Mouse (Mus musculus) MEL (cell line): Measurements from ENCODE around the gene Lbx2. TPM values are rescaled to one million over a fixed set of nuclear protein-coding genes. Genes with fewer than 3 reads are reported as not detected.

ENCODE experiments used
- DNase-seq: peaks from one replicate; pipeline ENCODE4 v3.0.0; 2011; ENCODE audit warnings: low read depth, low spot score
- H3K27ac ChIP-seq: 2 replicates; pipeline ENCODE4 v1.5.1; 2012; ENCODE audit warnings: low read depth, mild to moderate bottlenecking, control low read depth, low read length, moderate library complexity; ENCODE audit not compliant: control insufficient read depth
- H3K27me3 ChIP-seq, 2 experiments: fragments of 150-350 bp in 1 of 2; sonication (generic) in 1 of 2; 2 replicates each; pipeline ENCODE4 v1.6.1; 2012; ENCODE audit warnings: low read length in 2 of 2, mild to moderate bottlenecking in 2 of 2, improper control_type of control experiment in 1 of 2, moderate library complexity in 1 of 2; ENCODE audit not compliant: insufficient read depth in 2 of 2, control insufficient read depth in 1 of 2
- H3K36me3 ChIP-seq, 2 experiments: 2 replicates each; pipeline ENCODE4 v1.6.1; 2012 to 2014; ENCODE audit warnings: low read length in 2 of 2, improper control_type of control experiment in 1 of 2, inconsistent platforms in 1 of 2, mild to moderate bottlenecking in 1 of 2; ENCODE audit not compliant: insufficient read depth in 2 of 2, control insufficient read depth in 1 of 2
- H3K4me1 ChIP-seq, 2 experiments: fragments of 150-350 bp in 1 of 2; sonication (generic) in 1 of 2; 2 replicates each; pipeline ENCODE4 v1.6.1; 2012; ENCODE audit warnings: low read length in 2 of 2, improper control_type of control experiment in 1 of 2, mild to moderate bottlenecking in 1 of 2; ENCODE audit not compliant: insufficient read depth in 2 of 2, control insufficient read depth in 1 of 2
- H3K4me3 ChIP-seq, 2 experiments: fragments of 150-350 bp in 1 of 2; sonication (generic) in 1 of 2; 2 replicates each; pipeline ENCODE4 v1.5.1; 2012; ENCODE audit warnings: low read depth in 2 of 2, low read length in 2 of 2, mild to moderate bottlenecking in 2 of 2, moderate library complexity in 2 of 2, control low read depth in 1 of 2, improper control_type of control experiment in 1 of 2; ENCODE audit not compliant: control insufficient read depth in 1 of 2, insufficient read depth in 1 of 2
- H3K79me2 ChIP-seq: 2 replicates; pipeline ENCODE4 v1.6.1; 2012; ENCODE audit warnings: mild to moderate bottlenecking, low read length, moderate library complexity; ENCODE audit not compliant: control insufficient read depth, poor library complexity, insufficient read depth
- H3K9ac ChIP-seq: 2 replicates; pipeline ENCODE4 v1.6.1; 2012; ENCODE audit warnings: low read depth, mild to moderate bottlenecking, control low read depth, low read length, moderate library complexity; ENCODE audit not compliant: control insufficient read depth, poor library complexity, severe bottlenecking
- H3K9me3 ChIP-seq: fragments of 150-350 bp; sonication (generic); replicated peaks from 2 replicates; pipeline ENCODE4 v1.6.1; 2012; ENCODE audit warnings: mild to moderate bottlenecking, low read length, improper control_type of control experiment, moderate library complexity; ENCODE audit not compliant: insufficient read depth
- BHLHE40 ChIP-seq: IDR thresholded peaks from 2 replicates; pipeline ENCODE4 v1.6.1; 2012; ENCODE audit warnings: low read depth, mild to moderate bottlenecking, inconsistent platforms, low read length, improper control_type of control experiment, borderline replicate concordance
- CHD1 ChIP-seq: IDR thresholded peaks from 2 replicates; pipeline ENCODE4 v1.6.1; 2012; ENCODE audit warnings: low read depth, mild to moderate bottlenecking, inconsistent platforms, low read length, improper control_type of control experiment
- E2F4 ChIP-seq: IDR thresholded peaks from 2 replicates; pipeline ENCODE4 v1.6.1; 2011; ENCODE audit warnings: low read depth, low read length, improper control_type of control experiment, borderline replicate concordance
- ELF1 ChIP-seq: IDR thresholded peaks from 2 replicates; pipeline ENCODE4 v1.6.1; 2014; ENCODE audit warnings: low read depth, mild to moderate bottlenecking, inconsistent platforms, low read length, improper control_type of control experiment, moderate library complexity
- HCFC1 ChIP-seq: IDR thresholded peaks from 2 replicates; pipeline ENCODE4 v1.6.1; 2012; ENCODE audit warnings: low read depth, mild to moderate bottlenecking, inconsistent platforms, low read length, improper control_type of control experiment, moderate library complexity
- JUND ChIP-seq: IDR thresholded peaks from 2 replicates; pipeline ENCODE4 v1.6.1; 2011; ENCODE audit warnings: low read depth, mild to moderate bottlenecking, improper control_type of control experiment, low read length
- MAFK ChIP-seq: IDR thresholded peaks from 2 replicates; pipeline ENCODE4 v1.6.1; 2011; ENCODE audit warnings: low read depth, mild to moderate bottlenecking, low read length, improper control_type of control experiment, borderline replicate concordance
- MAX ChIP-seq: IDR thresholded peaks from 2 replicates; pipeline ENCODE4 v1.6.1; 2011; ENCODE audit warnings: low read length, improper control_type of control experiment
- MAZ ChIP-seq: IDR thresholded peaks from 2 replicates; pipeline ENCODE4 v1.6.1; 2012; ENCODE audit warnings: low read depth, mild to moderate bottlenecking, inconsistent platforms, low read length, improper control_type of control experiment
- MEF2A ChIP-seq: IDR thresholded peaks from 2 replicates; pipeline ENCODE4 v1.6.1; 2014; ENCODE audit warnings: low read depth, mild to moderate bottlenecking, inconsistent platforms, low read length, improper control_type of control experiment; ENCODE audit not compliant: poor library complexity, insufficient replicate concordance, severe bottlenecking; ENCODE audit errors: extremely low read depth
- MXI1 ChIP-seq: IDR thresholded peaks from 2 replicates; pipeline ENCODE4 v1.6.1; 2011; ENCODE audit warnings: mild to moderate bottlenecking, low read depth, low read length, improper control_type of control experiment
- MYB ChIP-seq: IDR thresholded peaks from 2 replicates; pipeline ENCODE4 v1.6.1; 2011; ENCODE audit warnings: mild to moderate bottlenecking, low read depth, low read length, improper control_type of control experiment
- NELFE ChIP-seq: IDR thresholded peaks from 2 replicates; pipeline ENCODE4 v1.6.1; 2011; ENCODE audit warnings: low read depth, low read length, improper control_type of control experiment
- NRF1 ChIP-seq: IDR thresholded peaks from 2 replicates; pipeline ENCODE4 v1.6.1; 2014; ENCODE audit warnings: low read depth, mild to moderate bottlenecking, inconsistent platforms, low read length, improper control_type of control experiment, moderate library complexity; ENCODE audit not compliant: poor library complexity, insufficient read depth, severe bottlenecking
- POLR2AphosphoS5 ChIP-seq: IDR thresholded peaks from 2 replicates; pipeline ENCODE4 v1.6.1; 2012; ENCODE audit warnings: low read depth, borderline replicate concordance, mild to moderate bottlenecking, inconsistent platforms, low read length, moderate library complexity, mixed read lengths
- RCOR1 ChIP-seq: IDR thresholded peaks from 2 replicates; pipeline ENCODE4 v1.6.1; 2012; ENCODE audit warnings: low read depth, mild to moderate bottlenecking, inconsistent platforms, low read length, improper control_type of control experiment
- SIN3A ChIP-seq: IDR thresholded peaks from 2 replicates; pipeline ENCODE4 v1.6.1; 2012; ENCODE audit warnings: low read length, improper control_type of control experiment, inconsistent platforms
- SMC3 ChIP-seq: IDR thresholded peaks from 2 replicates; pipeline ENCODE4 v1.6.1; 2011; ENCODE audit warnings: low read depth, low read length, improper control_type of control experiment
- TAL1 ChIP-seq: IDR thresholded peaks from 2 replicates; pipeline ENCODE4 v1.6.1; 2012; ENCODE audit warnings: mild to moderate bottlenecking, inconsistent platforms, low read length, moderate library complexity, mixed read lengths
- TBP ChIP-seq: IDR thresholded peaks from 2 replicates; pipeline ENCODE4 v1.8.0; 2011; ENCODE audit warnings: low read depth, low read length, improper control_type of control experiment
- TCF12 ChIP-seq: IDR thresholded peaks from 2 replicates; pipeline ENCODE4 v1.6.1; 2014; ENCODE audit warnings: low read depth, mild to moderate bottlenecking, inconsistent platforms, low read length, improper control_type of control experiment, moderate library complexity
- USF1 ChIP-seq: IDR thresholded peaks from 2 replicates; pipeline ENCODE4 v1.6.1; 2014; ENCODE audit warnings: low read depth, mild to moderate bottlenecking, inconsistent platforms, low read length, improper control_type of control experiment, moderate library complexity
- USF2 ChIP-seq, 2 experiments: IDR thresholded peaks; 2 replicates each; pipeline ENCODE4 v1.6.1; 2011 to 2012; ENCODE audit warnings: improper control_type of control experiment in 2 of 2, low read length in 2 of 2, borderline replicate concordance in 1 of 2, inconsistent platforms in 1 of 2, low read depth in 1 of 2, mild to moderate bottlenecking in 1 of 2; ENCODE audit not compliant: insufficient read depth in 1 of 2
- ZC3H11A ChIP-seq: IDR thresholded peaks from 2 replicates; pipeline ENCODE4 v1.6.1; 2012; ENCODE audit warnings: low read depth, mild to moderate bottlenecking, inconsistent platforms, low read length, improper control_type of control experiment
- ZKSCAN1 ChIP-seq: IDR thresholded peaks from 2 replicates; pipeline ENCODE4 v1.6.1; 2012; ENCODE audit warnings: low read depth, mild to moderate bottlenecking, inconsistent platforms, low read length, improper control_type of control experiment, moderate library complexity
- ZNF384 ChIP-seq: IDR thresholded peaks from 2 replicates; pipeline ENCODE4 v1.6.1; 2012; ENCODE audit warnings: low read depth, mild to moderate bottlenecking, inconsistent platforms, low read length, improper control_type of control experiment
- polyA plus RNA-seq, 2 experiments: library from polyadenylated mRNA; stranded (reverse) in 1 of 2; unstranded in 1 of 2; fragments of >175 nt in 1 of 2; fragments of >200 nt in 1 of 2; gene quantifications; 2 replicates each; pipeline versions ENCODE4 v1.2.1 to v1.2.4; 2012; ENCODE audit warnings: low replicate concordance in 2 of 2, low read depth in 1 of 2; ENCODE audit not compliant: insufficient read length in 2 of 2, insufficient read depth in 1 of 2, missing spikeins in 1 of 2
- total RNA-seq: library from RNA; depleted of rRNA; stranded (reverse); fragments of 300-350 nt; gene quantifications from 2 replicates; pipeline ENCODE4 v1.2.3, GENCODE M21; 2012

Gene Lbx2
- total and polyA plus RNA-seq, 3 experiments, result 0.58 to 0.85 TPM; not detected in 1

GRCm38 (mm10) chr6:83087205-83087925, 1.2 kb downstream of the Lbx2 start:
- Histone ChIP-seq H3K27ac (no peak overlapping the region), H3K27me3 (peaks cover 2 to 4% of the 10 kb centered on the region in 2 experiments; a peak in 2 of 4 replicates), H3K9me3 (no peaks in the 10 kb centered on the region), H3K79me2 (no peaks in the 10 kb centered on the region), H3K4me1 (no peaks in the 10 kb centered on the region), H3K4me3 (no peak overlapping the region), H3K9ac (no peak overlapping the region), H3K36me3 (no peaks in the 10 kb centered on the region)
- no peak for DNase-seq
- TF ChIP-seq USF1 (no peak), MAZ (no peak), NELFE (no peak), ELF1 (no peak), TBP (no peak), BHLHE40 (no peak), POLR2AphosphoS5 (no peak), NRF1 (no peak), MYB (no peak), ZKSCAN1 (no peak), E2F4 (no peak), SIN3A (no peak), TAL1 (no peak), SMC3 (no peak), HCFC1 (no peak)
- TF ChIP-seq, all 39 proteins: peak for 0

DNA sequence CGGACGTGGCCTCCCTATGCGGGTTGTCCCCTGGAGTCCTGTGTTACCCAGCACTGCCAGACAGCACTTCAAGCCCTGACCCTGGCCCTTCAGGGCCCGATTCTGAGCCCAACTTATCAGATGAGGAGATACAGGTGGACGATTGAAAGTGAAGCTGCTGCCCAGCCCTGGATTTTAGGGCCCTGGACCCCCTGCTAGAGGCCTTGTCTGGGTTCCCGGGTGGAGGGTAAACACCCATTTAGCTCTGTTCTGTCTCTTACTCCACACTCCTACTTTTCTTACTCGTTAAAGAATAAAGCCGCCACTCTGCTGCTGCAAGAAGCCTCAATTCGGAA, 1.7 kb downstream of the Lbx2 start:
- H3K36me3 ChIP-seq, result no peaks in the 10 kb centered on the region
- TF ChIP-seq ELF1, result no peak
- TF ChIP-seq JUND, result no peak
- TF ChIP-seq CHD1, result no peak
- no peak for TF ChIP-seq MXI1
- no peak for TF ChIP-seq POLR2AphosphoS5
- TF ChIP-seq RCOR1, result no peak
- no peak for TF ChIP-seq ZNF384
- TF ChIP-seq HCFC1, result no peak
- no peak for TF ChIP-seq ZKSCAN1
- no peak for TF ChIP-seq MAX
- no peak for TF ChIP-seq TCF12
- no peak for TF ChIP-seq MAFK
- TF ChIP-seq SIN3A, result no peak
- no peak for TF ChIP-seq USF2 (IDR thresholded peaks at IDR 0.05; ENCODE audit: borderline replicate concordance in 1 of 2, insufficient read depth in 1 of 2, low read depth in 1 of 2, low read length in 2 of 2)
- TF ChIP-seq ZC3H11A, result no peak
- no peak for TF ChIP-seq MEF2A
- no peak overlapping the region for H3K4me3 ChIP-seq
- no peaks in the 10 kb centered on the region for H3K4me1 ChIP-seq
- no peak overlapping the region for H3K9ac ChIP-seq
- no peak for DNase-seq
- H3K79me2 ChIP-seq, result no peaks in the 10 kb centered on the region
- no peak overlapping the region for H3K27ac ChIP-seq
- no peaks in the 10 kb centered on the region for H3K9me3 ChIP-seq
- peaks cover 2 to 4% of the 10 kb centered on the region in 2 experiments; a peak in 2 of 4 replicates for H3K27me3 ChIP-seq
